Mouse (Mus musculus) spleen, adult 2 months (tissue): ENCODE measurements around the gene Cpe. TPM values are rescaled to one million over a fixed set of nuclear protein-coding genes. Genes with fewer than 3 reads are reported as not detected.

Experiments used
- DNase-seq, 2 experiments: peaks; one replicate each; pipeline versions ENCODE4 v3.0.0 to v3.0.0-alpha.2; 2012 to 2021; ENCODE audit warnings: low spot score in 2 of 2, low read depth in 1 of 2
- H3K27ac ChIP-seq: fragments of 200-500 bp; 2 replicates; pipeline ENCODE4 v1.5.1; 2012; ENCODE audit warnings: low read length, inconsistent platforms; ENCODE audit not compliant: insufficient read depth
- H3K27me3 ChIP-seq: fragments of 200-500 bp; 2 replicates; pipeline ENCODE4 v1.6.1; 2012; ENCODE audit warnings: mild to moderate bottlenecking, moderate library complexity, low read length, inconsistent platforms; ENCODE audit not compliant: control insufficient read depth, insufficient read depth
- H3K36me3 ChIP-seq: fragments of 200-500 bp; 2 replicates; pipeline ENCODE4 v1.6.1; 2012; ENCODE audit warnings: mild to moderate bottlenecking, low read length, inconsistent platforms; ENCODE audit not compliant: control insufficient read depth, insufficient read depth
- H3K4me1 ChIP-seq: fragments of 200-500 bp; 2 replicates; pipeline ENCODE4 v1.6.1; 2011; ENCODE audit warnings: inconsistent platforms; ENCODE audit not compliant: control insufficient read depth, insufficient read depth, insufficient read length
- H3K4me3 ChIP-seq: fragments of 200-500 bp; 2 replicates; pipeline ENCODE4 v1.5.1; 2011; ENCODE audit warnings: mild to moderate bottlenecking, inconsistent platforms; ENCODE audit not compliant: insufficient read depth, insufficient read length; ENCODE audit errors: extremely low read depth
- CTCF ChIP-seq: fragments of 200-500 bp; IDR thresholded peaks from 2 replicates; pipeline ENCODE4 v1.5.1; 2011; ENCODE audit warnings: mild to moderate bottlenecking, inconsistent platforms; ENCODE audit not compliant: insufficient read depth, insufficient read length, insufficient replicate concordance; ENCODE audit errors: extremely low read depth
- POLR2A ChIP-seq: fragments of 200-500 bp; IDR thresholded peaks from 2 replicates; pipeline ENCODE4 v1.6.1; 2011; ENCODE audit warnings: low read depth, low read length, inconsistent platforms
- WGBS: fragments of 180-500 bp; shearing (Covaris S2); methylation state at CpG from one replicate; pipeline ENCODE4 v1.1.7; 2018; 5-methylcytosine and 5-hydroxymethylcytosine counted together
- polyA plus RNA-seq: library from polyadenylated mRNA; depleted of rRNA; stranded (reverse); fragments of >200 nt; gene quantifications from 2 replicates; pipeline ENCODE4 v1.2.3, GENCODE M21; 2012

Gene Cpe
- polyA plus RNA-seq, 1 experiment, result 3.4 TPM

DNA sequence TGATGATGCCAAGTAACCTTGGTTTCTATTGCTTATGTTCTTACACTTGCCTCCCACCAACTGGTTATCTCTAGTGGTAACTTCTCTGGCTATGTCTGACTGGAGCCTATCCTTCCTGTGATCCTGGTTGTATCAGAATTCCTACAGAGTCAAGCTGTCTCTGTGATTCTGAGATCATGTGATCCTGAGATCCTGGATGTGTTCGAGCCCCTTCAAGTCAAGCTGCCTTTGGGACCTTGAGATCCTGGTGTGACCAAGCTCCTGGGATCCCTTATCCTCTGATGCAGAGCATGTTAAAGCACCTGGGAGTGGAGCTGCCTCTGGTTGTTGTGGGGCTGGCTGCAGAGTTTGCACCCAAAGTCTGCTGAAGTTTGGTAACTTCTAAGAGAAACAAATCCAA lies 10.3 kb upstream of the Cpe start:
- WGBS, result 73% methylated on average over 1 of the region's 1 CpGs

DNA sequence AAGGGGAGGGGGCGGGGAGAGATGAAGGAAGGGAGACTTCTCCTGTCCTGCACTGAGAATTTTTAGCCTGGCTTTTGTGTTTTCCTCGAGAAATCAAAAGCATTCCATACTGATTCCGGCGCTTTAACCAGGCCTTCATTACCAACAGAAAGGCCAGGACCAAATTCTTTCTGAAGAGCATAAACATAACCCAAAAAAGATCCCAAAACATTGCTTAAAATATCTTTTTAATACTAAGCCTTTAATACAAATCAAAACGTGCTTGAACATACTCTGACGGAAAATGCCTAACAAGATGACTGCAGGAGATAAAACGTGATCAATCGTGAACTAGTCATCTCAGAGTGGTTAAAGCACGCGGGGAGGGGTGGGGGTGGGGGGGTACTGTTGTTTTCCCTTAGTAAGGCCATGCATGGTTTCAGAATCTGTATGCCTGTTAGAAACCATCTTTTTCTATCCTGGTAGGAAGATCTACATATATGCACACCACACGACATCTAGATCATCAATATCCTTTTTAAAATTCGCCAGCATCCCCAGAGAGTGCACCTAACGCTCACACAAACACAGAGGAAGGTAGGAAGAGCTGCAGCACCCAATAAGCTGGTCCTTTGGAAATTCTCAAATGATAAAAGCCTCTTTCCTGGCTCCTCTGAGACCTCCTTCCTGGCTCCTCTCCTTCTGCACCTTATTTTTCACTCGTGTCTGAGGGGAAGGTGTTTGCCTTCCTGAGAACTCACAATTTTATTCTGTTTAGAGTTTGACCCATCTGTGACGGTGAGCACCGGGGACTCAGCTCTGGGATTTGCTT lies 1.1 kb downstream of the Cpe start:
- Histone ChIP-seq H3K4me1 (peaks cover 3% of the 10 kb centered on the region), H3K36me3 (no peaks in the 10 kb centered on the region), H3K4me3 (no peak overlapping the region), H3K27ac (no peak overlapping the region), H3K27me3 (peaks cover 6% of the 10 kb centered on the region)
- TF ChIP-seq CTCF (no peak), POLR2A (no peak)
- DNase-seq, result no peak
- 40% methylated on average over 16 of the region's 16 CpGs for WGBS

More for the DNA sequence above, 10.3 kb upstream of the Cpe start:
- Histone ChIP-seq H3K4me3 (no peak overlapping the region), H3K36me3 (no peaks in the 10 kb centered on the region), H3K4me1 (no peaks in the 10 kb centered on the region), H3K27ac (no peak overlapping the region), H3K27me3 (no peaks in the 10 kb centered on the region)
- no peak for TF ChIP-seq CTCF
- no peak for TF ChIP-seq POLR2A
- DNase-seq, result no peak

- TF ChIP-seq POLR2A (no peak), CTCF (no peak)
- 87% methylated on average over 6 of the region's 6 CpGs for WGBS
These were observed 2.0 kb downstream of the Cpe start for GRCm38 (mm10) chr8:64690845-64691244.

DNA sequence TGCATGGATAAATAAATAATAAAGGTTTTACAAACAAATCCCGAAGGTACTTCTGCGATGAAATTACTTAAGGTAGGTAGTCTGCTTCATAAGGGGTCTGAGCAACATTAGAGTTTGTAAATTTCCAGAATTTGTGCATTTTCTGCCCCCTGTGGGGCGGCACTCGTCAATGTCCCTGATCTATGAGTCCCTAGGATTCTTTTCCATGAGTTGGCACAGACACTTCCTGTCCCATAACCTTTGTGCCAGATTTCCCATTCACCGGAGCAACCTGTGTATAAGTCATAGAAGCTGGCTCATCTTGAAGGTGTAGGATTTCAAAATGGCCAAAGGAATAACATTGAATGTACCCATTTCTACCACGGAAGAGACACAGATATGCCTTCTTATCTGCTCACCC lies 2.5 kb downstream of the Cpe start:
- TF ChIP-seq POLR2A (no peak), CTCF (no peak)
- Histone ChIP-seq H3K27ac (no peak overlapping the region), H3K36me3 (no peaks in the 10 kb centered on the region), H3K4me3 (no peak overlapping the region), H3K27me3 (peaks cover 6% of the 10 kb centered on the region), H3K4me1 (peaks cover 3% of the 10 kb centered on the region)
- 89% methylated on average over 6 of the region's 6 CpGs for WGBS
- DNase-seq, result no peak

More at GRCm38 (mm10) chr8:64690845-64691244, 2.0 kb downstream of the Cpe start:
- H3K4me1 ChIP-seq, result peaks cover 3% of the 10 kb centered on the region
- H3K4me3 ChIP-seq, result no peak overlapping the region
- DNase-seq, result no peak
- no peaks in the 10 kb centered on the region for H3K36me3 ChIP-seq
- H3K27ac ChIP-seq, result no peak overlapping the region
- peaks cover 6% of the 10 kb centered on the region for H3K27me3 ChIP-seq

DNA sequence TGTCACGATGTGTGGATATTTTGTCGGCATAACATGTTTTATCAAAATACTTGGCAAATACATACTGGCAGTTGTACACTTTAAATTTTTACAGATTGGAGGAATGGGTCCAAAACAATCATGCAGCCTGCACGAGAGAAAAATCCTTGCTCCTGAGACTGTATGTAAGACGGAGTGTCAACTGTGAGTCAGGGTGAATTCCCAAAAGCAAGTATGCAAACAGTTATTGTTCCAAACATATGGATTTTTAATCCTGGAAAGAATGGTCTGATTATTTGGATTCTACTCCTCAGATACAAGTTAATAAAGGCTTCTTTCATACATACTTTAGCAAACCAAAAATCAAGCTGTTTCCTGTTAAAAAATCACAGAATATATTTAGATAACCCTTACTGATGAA lies 4.1 kb downstream of the Cpe start:
- Histone ChIP-seq H3K27ac (no peak overlapping the region), H3K36me3 (no peaks in the 10 kb centered on the region), H3K27me3 (peaks cover 6% of the 10 kb centered on the region), H3K4me3 (no peak overlapping the region), H3K4me1 (peaks cover 3% of the 10 kb centered on the region)
- no peak for TF ChIP-seq POLR2A
- no peak for DNase-seq
- WGBS, result 91% methylated on average over 4 of the region's 4 CpGs

DNA sequence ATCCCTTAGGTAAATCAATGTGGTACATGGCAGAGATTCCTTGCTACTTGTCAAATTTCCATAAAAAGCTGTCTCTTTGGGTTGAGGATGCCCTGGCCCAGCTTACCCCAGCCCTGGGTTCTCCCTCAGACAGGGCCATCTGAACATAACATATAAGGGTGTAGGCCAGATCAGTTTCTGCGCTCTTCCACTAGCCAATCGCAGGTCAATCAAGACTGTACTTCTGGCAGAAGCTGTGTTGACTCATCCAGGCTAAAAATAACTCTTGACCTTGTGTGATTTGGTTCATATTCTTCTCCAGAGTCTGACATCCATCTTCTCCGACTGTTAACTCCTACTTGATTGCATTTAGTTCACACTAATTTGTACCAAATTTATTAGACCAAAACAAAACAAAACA lies 4.7 kb downstream of the Cpe start:
- no peaks in the 10 kb centered on the region for H3K36me3 ChIP-seq
- no peak overlapping the region for H3K4me3 ChIP-seq
- DNase-seq, result no peak
- no peak overlapping the region for H3K27ac ChIP-seq
- peaks cover 6% of the 10 kb centered on the region for H3K27me3 ChIP-seq
- TF ChIP-seq CTCF (no peak), POLR2A (no peak)
- 80% methylated on average over 3 of the region's 3 CpGs for WGBS
- peaks cover 3% of the 10 kb centered on the region for H3K4me1 ChIP-seq

DNA sequence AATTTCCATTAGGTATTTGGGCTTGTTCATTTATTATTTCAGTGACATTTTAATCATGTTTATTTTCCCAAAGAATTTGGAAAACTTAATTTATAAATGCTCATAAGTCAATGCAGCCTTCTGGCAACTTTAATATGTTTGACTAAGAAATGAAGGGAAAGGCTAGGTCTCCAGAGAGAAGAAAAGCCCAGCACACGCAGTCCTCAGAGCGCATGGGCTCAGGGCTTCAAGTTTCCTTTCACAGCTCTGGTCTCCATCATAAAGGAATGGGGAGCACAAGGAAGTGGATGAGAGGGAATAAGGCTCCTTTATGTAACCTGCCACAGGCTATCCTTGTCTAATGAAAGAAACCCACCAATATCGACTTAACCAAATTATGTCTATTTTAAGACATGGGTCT lies 10.4 kb downstream of the Cpe start:
- Histone ChIP-seq H3K4me3 (no peak overlapping the region), H3K27ac (no peak overlapping the region), H3K4me1 (no peaks in the 10 kb centered on the region), H3K27me3 (no peaks in the 10 kb centered on the region), H3K36me3 (no peaks in the 10 kb centered on the region)
- DNase-seq, result no peak
- TF ChIP-seq POLR2A, result no peak
- no peak for TF ChIP-seq CTCF
- WGBS, result 90% methylated on average over 3 of the region's 3 CpGs
